In genomic region chr1:64779863-64780262, GRCm38 (mm10) we compare ENCODE assay signal across 11 mouse cellular contexts. TPM values are rescaled to one million over a fixed set of nuclear protein-coding genes. Genes with fewer than 3 reads are reported as not detected.
DNase-seq lines count a peak whose midpoint lies in the region; ATAC-seq and TF ChIP-seq lines count a peak whose summit lies in the region.
"Had no signal": no experiment of that assay in that cellular context is flagged by ENCODE, and none has a peak within 500 bp of the region (broad histone marks: within the 10 kb centered on the region; RNA-seq: fewer than 3 reads in every experiment).

No protein-coding gene starts in this region.

- peak overlapping the region; percentile 13; the same call in 1 of the 2 replicates for H3K4me3 ChIP-seq in layer of hippocampus, adult 2 months
- H3K4me3 ChIP-seq in forebrain, embryonic 13.5 days = peak overlapping the region; percentile 1; the same call in 1 of the 2 replicates
- H3K4me3 ChIP-seq in midbrain, embryonic 10.5 days = peak overlapping the region; percentile 12; the same call in 1 of the 2 replicates
- H3K4me3 ChIP-seq: heart, embryonic 15.5 days had no signal

- H3K36me3 ChIP-seq in forebrain, embryonic 13.5 days (ENCODE audit: poor library complexity, severe bottlenecking) = no peaks in the 10 kb centered on the region
- no peaks in the 10 kb centered on the region for H3K36me3 ChIP-seq in midbrain, embryonic 10.5 days
- H3K36me3 ChIP-seq: heart, embryonic 15.5 days had no signal

- H3K4me1 ChIP-seq in forebrain, embryonic 13.5 days = peaks cover 24% of the 10 kb centered on the region
- H3K4me1 ChIP-seq in midbrain, embryonic 10.5 days = peaks cover 16% of the 10 kb centered on the region
- H3K4me1 ChIP-seq: heart, embryonic 15.5 days had no signal

- H3K9ac ChIP-seq in forebrain, embryonic 13.5 days = peak overlapping the region; percentile 26; the same call in 1 of the 2 replicates
- H3K9ac ChIP-seq: heart, embryonic 15.5 days had no signal

- no peak for DNase-seq in layer of hippocampus, adult 2 months (ENCODE audit: low spot score in 2 of 2)
- DNase-seq in layer of hippocampus, postnatal 36 days = no peak
- peak; percentile 20 for DNase-seq in midbrain, embryonic 10.5 days (ENCODE audit: low spot score)
- DNase-seq in heart, postnatal 4 days = no peak
- no peak for DNase-seq in spleen, postnatal 10 days (ENCODE audit: low spot score in 2 of 2)
- no peak for DNase-seq in gastrocnemius, postnatal 4 days (ENCODE audit: low spot score in 2 of 2)
- DNase-seq: kidney, adult 11 months; thymus, postnatal 25 days had no signal

- H3K27ac ChIP-seq in layer of hippocampus, adult 2 months = no peak overlapping the region; the same call in 1 of the 2 replicates
- H3K27ac ChIP-seq in forebrain, embryonic 13.5 days = no peak overlapping the region; the same call in 1 of the 2 replicates
- H3K27ac ChIP-seq in midbrain, embryonic 10.5 days (replicated peaks) = peak overlapping the region; percentile 34
- H3K27ac ChIP-seq: heart, embryonic 15.5 days had no signal

- H3K27me3 ChIP-seq in forebrain, embryonic 13.5 days = peaks cover 86% of the 10 kb centered on the region
- peaks cover 23% of the 10 kb centered on the region for H3K27me3 ChIP-seq in midbrain, embryonic 10.5 days (ENCODE audit: low read depth, poor library complexity, severe bottlenecking)
- H3K27me3 ChIP-seq: heart, embryonic 15.5 days had no signal

- TF ChIP-seq CTCF in layer of hippocampus, adult 2 months (conservative IDR thresholded peaks at IDR 0.05) = no peak

- ATAC-seq in forebrain, embryonic 13.5 days = peak; percentile 81
- no peak for ATAC-seq in megakaryocyte, adult 5-6 weeks (ENCODE audit: poor library complexity, severe bottlenecking)

- WGBS in forebrain, embryonic 13.5 days = 3% methylated on average over 12 of the region's 12 CpGs
- WGBS in midbrain, embryonic 10.5 days = 36% methylated on average over 12 of the region's 12 CpGs

- no peaks in the 10 kb centered on the region for H3K9me3 ChIP-seq in forebrain, embryonic 13.5 days (replicated peaks)
- H3K9me3 ChIP-seq in midbrain, embryonic 10.5 days (replicated peaks) = no peaks in the 10 kb centered on the region
- H3K9me3 ChIP-seq: heart, embryonic 15.5 days had no signal

- H3K4me2 ChIP-seq in forebrain, embryonic 13.5 days = peak overlapping the region; percentile 48
- H3K4me2 ChIP-seq: heart, embryonic 15.5 days had no signal

RNA-seq across cellular contexts. Expression of gene Fzd5, which starts 42.3 kb away (rescaled TPM):
- total RNA-seq in layer of hippocampus, adult 2 months (2021) = 1 to 10 TPM in 1 of 2 experiments, under 1 TPM in 1; 0.93 to 1.3 TPM
- total RNA-seq in layer of hippocampus, postnatal 36 days (2021) = under 1 TPM; 0.70 to 0.94 TPM
- polyA plus RNA-seq in forebrain, embryonic 13.5 days (2015; fragmentation: Nextera tagmentation; extraction: Ambion mirVana) = 0.56 and 0.65 TPM in 2 replicates
- polyA plus RNA-seq in midbrain, embryonic 10.5 days (2016; fragmentation: Nextera tagmentation; extraction: Ambion mirVana) = 0.36 and 0.79 TPM in 2 replicates
- 10 to 100 TPM in 1 of 2 experiments, 1 to 10 TPM in 1; 9.5 to 10.6 TPM for total RNA-seq in heart, postnatal 4 days (2021)
- 1.4 and 1.8 TPM in 2 replicates for total RNA-seq in megakaryocyte, adult 5-6 weeks (2015)
- total RNA-seq in megakaryocyte, adult 5-6 weeks (2017) = 1.6 and 2.0 TPM in 2 replicates
- total RNA-seq in gastrocnemius, postnatal 4 days (2021) = 1 to 10 TPM; 4.2 to 5.0 TPM
